Mouse (Mus musculus): ENCODE data around the gene Ssrp1. TPM values are rescaled to one million over a fixed set of nuclear protein-coding genes. Genes with fewer than 3 reads are reported as not detected.

Gene Ssrp1
- polyA plus RNA-seq, 1 experiment from 2014 or later = 316 TPM

GRCm38 (mm10) chr2:85067903-85068625, 31.0 kb downstream of the Ssrp1 start:
- no peak overlapping the region for H3K9ac ChIP-seq (replicated peaks; ENCODE audit: low read length)
- H3K9me3 ChIP-seq (ENCODE audit: low read length) = no peaks in the 10 kb centered on the region
- H3K4me3 ChIP-seq (ENCODE audit: low read length) = no peak overlapping the region
- ATAC-seq (ENCODE audit: low FRiP score, low TSS enrichment) = no peak
- H3K27ac ChIP-seq (ENCODE audit: low read length) = no peak overlapping the region
- H3K36me3 ChIP-seq (ENCODE audit: insufficient read depth, low read length) = peaks cover 26% of the 10 kb centered on the region
- no peak overlapping the region for H3K4me2 ChIP-seq (replicated peaks; ENCODE audit: low read depth, low read length)
- 71% methylated on average over 10 of the region's 10 CpGs for WGBS
- no peaks in the 10 kb centered on the region for H3K4me1 ChIP-seq (ENCODE audit: insufficient read depth, low read length)
- no peaks in the 10 kb centered on the region for H3K27me3 ChIP-seq (ENCODE audit: insufficient read depth, low read length)

GRCm38 (mm10) chr2:85068626-85069025, 31.6 kb downstream of the Ssrp1 start:
- no peak for ATAC-seq (ENCODE audit: low FRiP score, low TSS enrichment)
- peaks cover 26% of the 10 kb centered on the region for H3K36me3 ChIP-seq (ENCODE audit: insufficient read depth, low read length)
- no peak overlapping the region for H3K4me3 ChIP-seq (ENCODE audit: low read length)
- no peaks in the 10 kb centered on the region for H3K9me3 ChIP-seq (ENCODE audit: low read length)
- H3K4me1 ChIP-seq (ENCODE audit: insufficient read depth, low read length) = no peaks in the 10 kb centered on the region
- no peak overlapping the region for H3K4me2 ChIP-seq (replicated peaks; ENCODE audit: low read depth, low read length)
- H3K9ac ChIP-seq (replicated peaks; ENCODE audit: low read length) = no peak overlapping the region
- no peaks in the 10 kb centered on the region for H3K27me3 ChIP-seq (ENCODE audit: insufficient read depth, low read length)
- H3K27ac ChIP-seq (ENCODE audit: low read length) = no peak overlapping the region
- 78% methylated on average over 2 of the region's 2 CpGs for WGBS

GRCm38 (mm10) chr2:85070086-85070485, 33.1 kb downstream of the Ssrp1 start:
- Histone ChIP-seq H3K4me3 (ENCODE audit: low read length) (no peak overlapping the region), H3K36me3 (ENCODE audit: insufficient read depth, low read length) (peaks cover 23% of the 10 kb centered on the region), H3K4me2 (replicated peaks; ENCODE audit: low read depth, low read length) (no peak overlapping the region), H3K4me1 (ENCODE audit: insufficient read depth, low read length) (no peaks in the 10 kb centered on the region), H3K9me3 (ENCODE audit: low read length) (no peaks in the 10 kb centered on the region), H3K27ac (ENCODE audit: low read length) (no peak overlapping the region), H3K9ac (replicated peaks; ENCODE audit: low read length) (no peak overlapping the region), H3K27me3 (ENCODE audit: insufficient read depth, low read length) (no peaks in the 10 kb centered on the region)
- no peak for ATAC-seq (ENCODE audit: low FRiP score, low TSS enrichment)
- 57% methylated on average over 15 of the region's 15 CpGs for WGBS

- WGBS = 68% methylated on average over 5 of the region's 5 CpGs
- Histone ChIP-seq H3K4me2 (replicated peaks; ENCODE audit: low read depth, low read length) (no peak overlapping the region), H3K27me3 (ENCODE audit: insufficient read depth, low read length) (no peaks in the 10 kb centered on the region), H3K4me1 (ENCODE audit: insufficient read depth, low read length) (no peaks in the 10 kb centered on the region), H3K4me3 (ENCODE audit: low read length) (no peak overlapping the region), H3K27ac (ENCODE audit: low read length) (no peak overlapping the region), H3K9ac (replicated peaks; ENCODE audit: low read length) (no peak overlapping the region), H3K9me3 (ENCODE audit: low read length) (no peaks in the 10 kb centered on the region), H3K36me3 (ENCODE audit: insufficient read depth, low read length) (peaks cover 15% of the 10 kb centered on the region; the same call in 1 of the 2 replicates)
- ATAC-seq (ENCODE audit: low FRiP score, low TSS enrichment) = no peak
Observed at GRCm38 (mm10) chr2:85071921-85072320, 34.9 kb downstream of the Ssrp1 start.

- Histone ChIP-seq H3K27me3 (ENCODE audit: insufficient read depth, low read length) (no peaks in the 10 kb centered on the region), H3K4me1 (ENCODE audit: insufficient read depth, low read length) (no peaks in the 10 kb centered on the region), H3K4me3 (ENCODE audit: low read length) (no peak overlapping the region), H3K36me3 (ENCODE audit: insufficient read depth, low read length) (peaks cover 15% of the 10 kb centered on the region; the same call in 1 of the 2 replicates), H3K9me3 (ENCODE audit: low read length) (no peaks in the 10 kb centered on the region), H3K4me2 (replicated peaks; ENCODE audit: low read depth, low read length) (no peak overlapping the region), H3K9ac (replicated peaks; ENCODE audit: low read length) (no peak overlapping the region), H3K27ac (ENCODE audit: low read length) (no peak overlapping the region)
- WGBS = 87% methylated on average over 5 of the region's 5 CpGs
- no peak for ATAC-seq (ENCODE audit: low FRiP score, low TSS enrichment)
Observed at GRCm38 (mm10) chr2:85073751-85074150, 36.7 kb downstream of the Ssrp1 start.

GRCm38 (mm10) chr2:85088716-85089646, 51.9 kb downstream of the Ssrp1 start:
- Histone ChIP-seq H3K27me3 (ENCODE audit: insufficient read depth, low read length) (no peaks in the 10 kb centered on the region), H3K9me3 (ENCODE audit: low read length) (no peaks in the 10 kb centered on the region), H3K36me3 (ENCODE audit: insufficient read depth, low read length) (no peaks in the 10 kb centered on the region), H3K9ac (replicated peaks; ENCODE audit: low read length) (no peak overlapping the region), H3K4me2 (replicated peaks; ENCODE audit: low read depth, low read length) (no peak overlapping the region), H3K4me3 (ENCODE audit: low read length) (no peak overlapping the region), H3K4me1 (ENCODE audit: insufficient read depth, low read length) (0 out of 2 replicates have a peak, but pooled peaks cover 4% of the 10 kb centered on the region), H3K27ac (ENCODE audit: low read length) (no peak overlapping the region)
- ATAC-seq (ENCODE audit: low FRiP score, low TSS enrichment) = peak; percentile 84
- WGBS = 52% methylated on average over 11 of the region's 11 CpGs

GRCm38 (mm10) chr2:85091325-85091724, 54.3 kb downstream of the Ssrp1 start:
- Histone ChIP-seq H3K27me3 (ENCODE audit: insufficient read depth, low read length) (no peaks in the 10 kb centered on the region), H3K9me3 (ENCODE audit: low read length) (no peaks in the 10 kb centered on the region), H3K9ac (replicated peaks; ENCODE audit: low read length) (no peak overlapping the region), H3K4me2 (replicated peaks; ENCODE audit: low read depth, low read length) (no peak overlapping the region), H3K4me3 (ENCODE audit: low read length) (no peak overlapping the region), H3K36me3 (ENCODE audit: insufficient read depth, low read length) (no peaks in the 10 kb centered on the region), H3K4me1 (ENCODE audit: insufficient read depth, low read length) (0 out of 2 replicates have a peak, but pooled peaks cover 4% of the 10 kb centered on the region), H3K27ac (ENCODE audit: low read length) (no peak overlapping the region)
- ATAC-seq (ENCODE audit: low FRiP score, low TSS enrichment) = no peak
- WGBS = 93% methylated on average over 4 of the region's 4 CpGs

- 82% methylated on average over 1 of the region's 1 CpGs for WGBS
- no peak overlapping the region for H3K27ac ChIP-seq (ENCODE audit: low read length)
- no peaks in the 10 kb centered on the region for H3K9me3 ChIP-seq (ENCODE audit: low read length)
- no peak overlapping the region for H3K9ac ChIP-seq (replicated peaks; ENCODE audit: low read length)
- 0 out of 2 replicates have a peak, but pooled peaks cover 4% of the 10 kb centered on the region for H3K4me1 ChIP-seq (ENCODE audit: insufficient read depth, low read length)
- H3K36me3 ChIP-seq (ENCODE audit: insufficient read depth, low read length) = no peaks in the 10 kb centered on the region
- no peaks in the 10 kb centered on the region for H3K27me3 ChIP-seq (ENCODE audit: insufficient read depth, low read length)
- ATAC-seq (ENCODE audit: low FRiP score, low TSS enrichment) = no peak
- no peak overlapping the region for H3K4me2 ChIP-seq (replicated peaks; ENCODE audit: low read depth, low read length)
- no peak overlapping the region for H3K4me3 ChIP-seq (ENCODE audit: low read length)
Observed at GRCm38 (mm10) chr2:85093376-85093775, 56.3 kb downstream of the Ssrp1 start.

GRCm38 (mm10) chr2:85095906-85096305, 58.9 kb downstream of the Ssrp1 start:
- ATAC-seq (ENCODE audit: low FRiP score, low TSS enrichment) = no peak
- Histone ChIP-seq H3K4me1 (ENCODE audit: insufficient read depth, low read length) (0 out of 2 replicates have a peak, but pooled peaks cover 3% of the 10 kb centered on the region), H3K4me2 (replicated peaks; ENCODE audit: low read depth, low read length) (no peak overlapping the region), H3K27me3 (ENCODE audit: insufficient read depth, low read length) (no peaks in the 10 kb centered on the region), H3K9me3 (ENCODE audit: low read length) (no peaks in the 10 kb centered on the region), H3K27ac (ENCODE audit: low read length) (no peak overlapping the region), H3K4me3 (ENCODE audit: low read length) (no peak overlapping the region), H3K36me3 (ENCODE audit: insufficient read depth, low read length) (no peaks in the 10 kb centered on the region), H3K9ac (replicated peaks; ENCODE audit: low read length) (no peak overlapping the region)
- 54% methylated on average over 5 of the region's 5 CpGs for WGBS
